Mouse (Mus musculus): ENCODE measurements at regions not wholly inside any gene's neighbourhood (a gene's known extent, or its start where the extent isn't known, plus 50 kb on each side); places are given as distances from the start of the nearest gene placed in this dataset.

GRCm38 (mm10) chr1:19754346-19754745 lies 545.6 kb downstream of the Tfap2b start:
- no peak for DNase-seq
- intact Hi-C loops (cut with DNase I; ENCODE audit: low total_unique reads) = no loop called here

- intact Hi-C loops (cut with DNase I; ENCODE audit: low total_unique reads) = no loop called here
- DNase-seq = no peak
These were observed 549.3 kb downstream of the Tfap2b start for GRCm38 (mm10) chr1:19757921-19758436.

GRCm38 (mm10) chr1:19766879-19767278 lies 558.2 kb downstream of the Tfap2b start:
- DNase-seq = no peak
- intact Hi-C loops (cut with DNase I; ENCODE audit: low total_unique reads) = no loop called here

- intact Hi-C loops (cut with DNase I; ENCODE audit: low total_unique reads) = no loop called here
- DNase-seq = no peak
These were observed 563.6 kb downstream of the Tfap2b start for GRCm38 (mm10) chr1:19772266-19772665.

- intact Hi-C loops (cut with DNase I; ENCODE audit: low total_unique reads) = no loop called here
These were observed 565.8 kb downstream of the Tfap2b start for GRCm38 (mm10) chr1:19774502-19774901.

GRCm38 (mm10) chr1:19777542-19777941 lies 568.8 kb downstream of the Tfap2b start:
- no peak for DNase-seq
- intact Hi-C loops (cut with DNase I; ENCODE audit: low total_unique reads) = no loop called here

More at GRCm38 (mm10) chr1:19774502-19774901, 565.8 kb downstream of the Tfap2b start:
- no peak for DNase-seq

GRCm38 (mm10) chr1:19786971-19787370 lies 578.3 kb downstream of the Tfap2b start:
- no peak for DNase-seq
- intact Hi-C loops (cut with DNase I; ENCODE audit: low total_unique reads) = no loop called here

- DNase-seq = no peak
- intact Hi-C loops (cut with DNase I; ENCODE audit: low total_unique reads) = no loop called here
These were observed 585.4 kb downstream of the Tfap2b start for GRCm38 (mm10) chr1:19794124-19794523.

- intact Hi-C loops (cut with DNase I; ENCODE audit: low total_unique reads) = no loop called here
- DNase-seq = no peak
These were observed 617.2 kb downstream of the Tfap2b start for GRCm38 (mm10) chr1:19825887-19826286.

GRCm38 (mm10) chr1:19826455-19827366 lies 618.0 kb downstream of the Tfap2b start:
- no peak for DNase-seq
- intact Hi-C loops (cut with DNase I; ENCODE audit: low total_unique reads) = no loop called here

GRCm38 (mm10) chr1:19849918-19850317 lies 641.2 kb downstream of the Tfap2b start:
- intact Hi-C loops (cut with DNase I; ENCODE audit: low total_unique reads) = no loop called here
- DNase-seq = peak; percentile 5

- intact Hi-C loops (cut with DNase I; ENCODE audit: low total_unique reads) = no loop called here
- no peak for DNase-seq
These were observed 648.5 kb downstream of the Tfap2b start for GRCm38 (mm10) chr1:19857250-19857649.

- intact Hi-C loops (cut with DNase I; ENCODE audit: low total_unique reads) = no loop called here
- no peak for DNase-seq
These were observed 659.8 kb downstream of the Tfap2b start for GRCm38 (mm10) chr1:19868478-19868877.

- intact Hi-C loops (cut with DNase I; ENCODE audit: low total_unique reads) = no loop called here
- no peak for DNase-seq
These were observed 672.5 kb downstream of the Tfap2b start for GRCm38 (mm10) chr1:19881193-19881592.

- intact Hi-C loops (cut with DNase I; ENCODE audit: low total_unique reads) = no loop called here
- no peak for DNase-seq
These were observed 690.7 kb downstream of the Tfap2b start for GRCm38 (mm10) chr1:19899426-19899825.

- DNase-seq = no peak
- intact Hi-C loops (cut with DNase I; ENCODE audit: low total_unique reads) = no loop called here
These were observed 691.2 kb downstream of the Tfap2b start for GRCm38 (mm10) chr1:19899889-19900310.

GRCm38 (mm10) chr1:19900983-19901531 lies 692.3 kb downstream of the Tfap2b start:
- intact Hi-C loops (cut with DNase I; ENCODE audit: low total_unique reads) = no loop called here
- DNase-seq = no peak

GRCm38 (mm10) chr1:19912194-19912846 lies 703.6 kb downstream of the Tfap2b start:
- DNase-seq = no peak
- intact Hi-C loops (cut with DNase I; ENCODE audit: low total_unique reads) = no loop called here

GRCm38 (mm10) chr1:19918762-19919161 lies 699.1 kb downstream of the Pkhd1 start:
- no peak for DNase-seq
- intact Hi-C loops (cut with DNase I; ENCODE audit: low total_unique reads) = no loop called here

GRCm38 (mm10) chr1:19927192-19927591 lies 690.7 kb downstream of the Pkhd1 start:
- DNase-seq = no peak
- intact Hi-C loops (cut with DNase I; ENCODE audit: low total_unique reads) = no loop called here

All from gastrocnemius, postnatal 14 days (tissue).